Mouse (Mus musculus) frontal cortex, postnatal 36 days (tissue): ENCODE data around the gene Olfr640.

Experiments used
- DNase-seq, 2 experiments: peaks; one replicate each; pipeline ENCODE4 v3.0.0; 2022; ENCODE audit warnings: low spot score in 2 of 2

The Olfr640 gene

GRCm38 (mm10) chr7:104025473-104025872 is at the start of gene Olfr640:
TSS of gene Olfr640 (minus strand) at chr7:104025573.
- DNase-seq = no peak

DNA sequence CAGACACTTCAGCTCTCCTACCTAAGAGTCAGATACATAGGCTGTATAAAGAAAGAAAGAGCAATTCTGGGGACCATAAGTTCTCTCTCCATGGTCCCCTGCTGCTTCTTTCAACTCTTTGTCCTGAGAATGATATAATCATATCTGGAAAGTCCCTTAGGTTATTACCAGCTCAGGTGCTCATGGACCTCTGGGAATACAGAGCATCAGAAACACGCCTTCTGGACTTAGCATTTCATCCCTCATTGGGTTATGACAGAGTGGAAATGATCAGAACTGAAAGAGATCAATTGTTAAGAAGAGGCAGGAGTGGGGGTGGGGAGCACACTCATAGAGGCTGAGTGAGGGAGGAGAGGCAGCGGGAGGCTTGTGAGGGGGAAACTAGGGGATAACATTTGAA is 46.4 kb upstream of the Olfr640 start, which contains the start of gene Olfr644:
TSS of gene Olfr644 (minus strand) at position 101 of the 400 bp plus-strand sequence.
- DNase-seq = no peak

DNA sequence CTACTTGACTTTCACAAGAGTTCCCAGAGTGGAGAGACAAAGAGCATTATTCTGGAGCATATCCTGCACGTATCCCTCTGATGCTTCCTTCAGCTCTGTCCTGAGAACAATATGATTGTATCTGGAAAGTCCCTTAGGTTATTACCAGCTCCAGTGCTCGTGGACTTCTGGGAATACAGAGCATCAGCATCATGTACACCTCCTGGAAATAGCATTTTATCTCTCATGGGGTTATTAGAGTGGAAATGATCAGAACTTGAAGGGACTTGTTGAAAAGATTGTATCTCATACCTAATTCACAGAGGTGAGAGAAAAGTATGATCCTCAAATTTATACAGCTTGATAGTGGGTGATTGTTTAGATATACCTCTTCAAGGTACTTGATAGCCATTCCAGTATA is 36.0 kb upstream of the Olfr640 start, which contains the start of gene 4930516K23Rik:
TSS of gene 4930516K23Rik (minus strand) at position 101 of the 400 bp plus-strand sequence.
- DNase-seq = no peak

DNA sequence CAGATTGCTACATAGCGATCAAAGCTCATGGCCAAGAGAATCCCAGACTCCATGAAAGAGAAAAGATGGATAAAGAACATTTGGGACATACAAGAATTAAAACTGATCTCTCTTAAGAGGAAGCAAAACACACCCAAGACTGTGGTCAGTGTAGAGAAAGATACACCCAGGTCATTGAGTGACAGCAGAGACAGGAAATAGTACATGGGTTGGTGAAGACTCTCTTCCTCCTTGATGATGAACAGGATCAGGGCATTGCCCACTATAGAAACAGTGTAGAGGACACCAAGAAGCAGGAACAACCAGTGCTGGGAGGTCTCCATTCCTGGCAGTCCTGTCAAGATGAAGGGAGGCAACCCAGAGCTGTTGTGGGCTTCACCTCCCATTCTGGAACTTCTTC is 33.8 kb upstream of the Olfr640 start:
- DNase-seq = no peak

GRCm38 (mm10) chr7:104052566-104052965 is 27.2 kb upstream of the Olfr640 start, which contains the start of gene Olfr642:
TSS of gene Olfr642 (minus strand) at chr7:104052666.
- DNase-seq = no peak

GRCm38 (mm10) chr7:104050745-104051144 is 25.4 kb upstream of the Olfr640 start:
- DNase-seq = no peak

- DNase-seq = no peak
These were observed 9.8 kb upstream of the Olfr640 start, which contains the start of gene Olfr641 for GRCm38 (mm10) chr7:104035145-104035544. TSS of gene Olfr641 (plus strand) at chr7:104035445.

DNA sequence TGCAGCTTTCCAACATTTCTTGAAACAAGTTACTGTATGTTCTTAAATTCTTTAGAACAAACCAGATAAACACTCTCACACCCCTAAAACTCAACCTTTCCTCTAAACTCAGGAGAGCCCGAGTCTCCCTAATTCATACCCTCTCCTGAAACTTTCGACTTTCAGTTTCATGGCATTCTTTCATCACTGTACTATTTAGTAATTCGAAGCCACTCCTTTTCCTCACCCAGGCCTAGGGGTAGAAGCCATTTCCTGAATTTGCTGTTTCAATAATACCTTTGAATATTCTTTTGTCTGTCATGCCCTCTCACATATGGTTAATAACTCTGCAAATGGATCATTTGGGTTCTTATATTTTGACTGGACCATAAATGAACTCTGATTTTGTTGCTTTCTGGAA is 1.6 kb upstream of the Olfr640 start:
- no peak for DNase-seq

GRCm38 (mm10) chr7:104021651-104022050 is 3.7 kb downstream of the Olfr640 start:
- no peak for DNase-seq

GRCm38 (mm10) chr7:104018953-104019352 is 6.4 kb downstream of the Olfr640 start:
- no peak for DNase-seq

DNA sequence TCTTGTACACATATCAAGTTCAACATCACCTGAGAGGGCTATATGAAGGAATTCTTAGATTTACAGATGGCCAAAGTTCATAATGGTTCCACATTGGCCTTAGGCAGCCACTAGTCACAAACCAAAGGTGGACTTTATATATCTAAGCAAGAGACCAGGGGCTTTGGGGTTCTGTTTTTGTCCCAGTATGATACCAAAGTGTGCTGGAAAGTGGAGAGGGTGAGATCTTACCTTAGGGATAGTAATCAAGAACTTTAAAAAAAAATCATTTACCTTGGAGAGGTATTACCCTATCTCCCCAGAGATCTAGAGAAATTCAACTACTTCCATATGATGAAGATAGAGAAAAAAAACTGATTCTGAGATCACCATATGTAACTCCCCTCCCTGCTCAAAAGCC is 8.2 kb downstream of the Olfr640 start, which contains the start of gene Olfr639:
TSS of gene Olfr639 (minus strand) at position 101 of the 400 bp plus-strand sequence.
- no peak for DNase-seq

- DNase-seq = no peak
These were observed 26.2 kb downstream of the Olfr640 start for GRCm38 (mm10) chr7:103999124-103999523.

- DNase-seq = no peak
These were observed 26.9 kb downstream of the Olfr640 start, which contains the start of gene Olfr638 for GRCm38 (mm10) chr7:103998446-103998845. TSS of gene Olfr638 (plus strand) at chr7:103998746.

DNA sequence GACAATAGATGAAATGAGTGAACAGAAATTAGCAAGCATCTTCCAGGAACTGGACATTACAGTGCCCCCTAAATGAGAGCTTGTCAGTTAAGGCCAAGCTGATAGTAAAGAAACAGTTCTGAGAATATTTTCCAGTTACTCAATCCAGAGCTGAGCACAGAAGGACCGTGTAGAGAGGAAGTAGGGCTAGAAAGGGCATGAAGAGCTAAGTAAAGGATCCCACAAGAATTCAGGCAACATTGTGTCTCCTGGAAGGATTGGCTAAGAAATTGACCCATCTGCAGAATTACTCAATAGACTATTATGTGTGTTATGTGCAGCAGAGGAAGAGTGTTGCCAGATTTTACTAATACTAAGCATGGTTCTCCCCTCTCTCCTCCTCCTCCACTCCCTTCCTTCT is 53.6 kb downstream of the Olfr640 start:
- no peak for DNase-seq

DNA sequence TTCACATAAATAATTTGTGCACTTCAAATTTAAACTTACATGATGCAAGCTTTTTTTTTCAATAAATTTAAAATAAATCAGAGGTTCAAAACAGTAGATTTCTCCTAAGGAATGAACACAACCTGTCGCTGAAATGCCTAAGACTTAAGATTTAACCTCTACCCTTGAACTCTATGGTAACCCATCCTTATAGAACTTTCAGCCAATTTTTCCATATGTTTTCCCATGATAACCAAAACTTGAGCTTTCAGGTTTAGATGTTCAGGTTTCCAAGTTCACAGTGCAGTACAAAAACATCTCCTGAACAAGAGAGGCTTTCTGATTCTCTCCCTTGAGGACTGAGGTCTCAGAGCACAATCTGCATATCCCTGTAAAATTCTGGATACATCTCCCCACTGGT is 54.5 kb downstream of the Olfr640 start, which contains the start of gene Olfr635:
TSS of gene Olfr635 (plus strand) at position 301 of the 400 bp plus-strand sequence.
- DNase-seq = no peak
